Mouse (Mus musculus) adipocyte (in vitro differentiated cells): ENCODE measurements around the gene Gins2.

Experiments used
- DNase-seq: peaks from one replicate; pipeline ENCODE4 v3.0.0-alpha.2; 2016; ENCODE audit warnings: low spot score

Gene Gins2

DNA sequence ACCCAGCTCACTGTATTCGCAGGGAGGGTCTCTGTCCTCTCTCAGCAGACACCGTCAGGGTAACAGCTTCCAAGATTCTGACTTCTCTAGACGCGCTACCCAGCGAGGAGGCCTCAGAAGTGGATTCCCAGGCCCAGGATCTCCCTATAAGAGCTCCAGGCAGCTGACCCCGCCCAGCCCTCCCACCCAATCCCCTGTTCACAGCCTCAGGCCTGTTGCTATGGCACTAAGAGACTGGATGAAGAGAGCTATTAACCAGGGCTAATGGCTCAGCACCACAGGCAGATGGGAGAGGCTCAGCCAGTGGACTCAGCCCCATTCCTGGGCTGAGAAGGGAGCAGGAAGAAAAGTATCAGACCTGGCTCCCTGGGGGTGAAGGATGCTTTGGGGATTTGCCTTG is 13.6 kb upstream of the Gins2 start:
- no peak for DNase-seq

DNA sequence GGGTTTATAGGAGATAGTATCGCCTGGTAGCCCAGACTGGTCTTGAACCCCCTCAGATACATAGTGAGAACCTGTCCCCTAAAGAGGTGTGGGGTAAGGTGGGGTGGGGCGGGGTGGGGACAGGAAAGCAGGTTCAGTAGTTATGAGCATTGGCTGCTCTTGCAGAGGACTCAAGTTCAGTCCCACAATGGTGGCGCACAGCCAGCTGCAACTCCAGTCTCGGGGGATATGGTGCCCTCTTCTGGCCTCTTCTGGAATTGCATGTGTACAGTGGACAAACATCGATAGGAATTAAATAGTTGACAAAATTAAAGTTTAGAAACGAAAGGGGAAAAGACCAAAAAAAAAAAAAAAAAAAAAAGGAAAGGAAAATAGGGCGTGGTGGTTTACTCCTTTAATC is 10.4 kb upstream of the Gins2 start:
- DNase-seq = peak; percentile 75

DNA sequence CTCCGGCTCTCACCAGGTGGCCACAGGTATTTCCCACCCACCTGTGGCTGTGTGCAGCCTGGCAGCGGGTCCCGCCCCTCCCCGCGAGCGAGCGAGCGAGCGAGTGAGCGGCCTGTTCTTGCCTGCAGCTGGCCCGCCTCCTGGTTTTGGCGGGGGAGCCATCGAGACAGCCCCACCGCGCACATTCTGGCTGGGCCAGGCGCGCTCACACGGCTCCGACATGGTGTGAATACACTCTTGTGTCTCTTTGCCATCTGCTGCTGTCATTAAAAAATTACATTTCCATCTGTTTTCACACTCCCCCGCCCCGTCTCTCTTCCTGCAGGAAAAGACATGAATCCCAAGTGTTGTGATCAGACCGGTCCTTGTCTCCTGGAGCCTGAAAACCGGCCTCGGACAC is 9.5 kb upstream of the Gins2 start:
- no peak for DNase-seq

DNA sequence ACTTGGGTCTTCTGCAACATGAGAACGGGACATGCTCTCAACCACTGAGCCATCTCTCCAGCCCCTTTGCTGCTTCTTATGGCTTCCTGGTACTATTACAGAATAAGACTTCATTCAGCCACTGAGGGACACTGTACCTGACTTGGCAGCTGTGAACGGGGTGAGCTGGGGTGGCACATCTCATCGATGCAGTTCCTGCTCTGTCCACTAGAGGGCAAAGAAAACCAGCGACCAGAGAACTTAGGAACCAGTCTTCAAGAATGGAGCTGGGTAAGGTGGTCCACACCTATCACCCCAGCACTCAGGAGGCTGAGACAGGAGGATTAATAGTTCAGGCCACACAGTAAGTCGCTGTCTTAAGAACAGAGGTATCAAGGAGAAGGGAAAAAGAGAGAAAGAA is 6.9 kb upstream of the Gins2 start:
- DNase-seq = peak; percentile 70

DNA sequence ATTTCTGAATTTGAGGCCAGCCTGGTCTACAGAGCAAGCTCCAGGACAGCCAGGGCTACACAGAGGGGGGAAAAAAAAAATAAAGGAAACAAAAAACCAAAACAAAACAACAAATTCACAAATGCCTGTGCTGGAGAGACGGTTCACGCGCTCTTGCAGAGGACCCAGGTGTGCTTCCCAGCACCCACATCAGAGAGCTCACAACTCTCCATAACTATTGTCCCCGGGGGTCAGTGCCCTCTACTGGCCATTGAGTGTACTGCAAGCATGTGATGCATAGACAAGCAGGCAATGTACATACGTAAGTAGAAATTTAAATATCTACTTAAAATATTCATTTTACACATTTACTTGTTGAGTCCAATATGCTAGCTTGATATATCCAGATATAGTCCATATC is 5.5 kb upstream of the Gins2 start:
- DNase-seq = no peak

DNA sequence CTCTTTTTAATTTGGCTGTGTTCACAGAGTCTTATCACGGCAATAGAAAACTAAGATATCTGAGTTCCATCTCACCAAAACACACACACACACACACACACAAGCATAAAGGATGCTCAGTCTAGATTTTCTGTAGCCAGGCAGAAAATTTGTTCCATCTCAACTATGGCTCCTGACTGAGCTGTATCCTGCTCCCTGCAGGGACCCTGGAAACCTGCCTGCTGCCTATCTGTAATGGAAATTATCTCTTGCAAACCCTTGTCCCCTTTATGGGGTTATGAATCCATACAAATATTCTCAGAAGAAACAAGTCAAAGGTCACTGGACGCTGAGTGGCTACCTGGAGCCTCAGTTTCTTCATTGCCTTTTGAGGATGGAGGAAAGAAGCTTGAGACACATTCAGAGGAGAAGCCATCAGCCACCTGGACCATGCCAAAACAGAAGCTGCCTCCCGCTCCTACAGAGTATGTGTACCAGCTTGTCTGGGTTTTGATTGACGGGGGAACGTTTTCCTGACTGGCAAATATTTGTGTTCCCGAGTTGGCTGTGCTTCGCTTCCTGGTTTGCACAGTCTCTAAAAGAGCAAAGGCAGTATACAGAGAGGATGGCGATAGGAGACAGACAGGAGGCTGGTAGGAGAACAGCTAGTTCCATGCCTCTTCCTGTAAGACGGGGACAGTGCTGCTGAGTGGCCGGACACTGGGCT is 2.6 kb upstream of the Gins2 start:
- no peak for DNase-seq

DNA sequence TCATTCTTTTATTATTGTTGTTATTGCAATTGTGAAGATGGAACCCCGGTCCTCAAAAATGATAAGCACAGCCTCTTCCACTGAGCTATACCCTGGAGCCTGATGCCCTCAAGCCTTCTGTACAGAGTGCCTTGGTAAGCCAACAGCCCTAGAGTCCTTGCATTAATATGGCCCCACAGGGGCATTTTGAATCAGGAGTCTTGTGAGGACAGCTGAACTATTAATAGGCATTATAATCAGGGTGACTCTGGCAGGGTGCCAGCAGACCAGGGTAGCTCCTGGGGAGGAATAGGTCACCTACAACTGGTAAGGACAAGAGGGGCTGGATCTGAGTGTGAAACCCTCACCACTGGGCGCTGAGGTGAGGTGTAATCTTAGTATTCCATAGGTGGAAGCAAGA is 817 bp upstream of the Gins2 start:
- peak; percentile 23 for DNase-seq

DNA sequence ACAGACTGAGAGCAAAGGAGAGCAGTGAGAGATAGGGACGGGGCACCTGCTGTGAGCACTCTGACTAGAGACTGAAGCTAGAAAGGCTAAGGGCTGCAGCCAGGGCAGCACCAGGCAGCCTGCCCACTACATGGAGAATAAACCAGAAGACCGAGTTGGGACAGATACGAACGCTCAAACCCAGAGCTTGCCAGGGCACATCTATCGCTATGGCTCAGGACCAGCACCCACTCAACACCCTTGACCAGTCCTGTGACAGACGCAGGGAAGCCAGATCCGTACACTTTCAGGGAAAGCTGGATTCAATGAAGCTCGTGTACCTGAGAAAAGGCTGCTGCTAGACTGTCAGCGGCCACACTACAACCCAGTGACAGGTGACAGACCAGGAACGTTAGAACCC is 3.6 kb downstream of the Gins2 start:
- DNase-seq = no peak

DNA sequence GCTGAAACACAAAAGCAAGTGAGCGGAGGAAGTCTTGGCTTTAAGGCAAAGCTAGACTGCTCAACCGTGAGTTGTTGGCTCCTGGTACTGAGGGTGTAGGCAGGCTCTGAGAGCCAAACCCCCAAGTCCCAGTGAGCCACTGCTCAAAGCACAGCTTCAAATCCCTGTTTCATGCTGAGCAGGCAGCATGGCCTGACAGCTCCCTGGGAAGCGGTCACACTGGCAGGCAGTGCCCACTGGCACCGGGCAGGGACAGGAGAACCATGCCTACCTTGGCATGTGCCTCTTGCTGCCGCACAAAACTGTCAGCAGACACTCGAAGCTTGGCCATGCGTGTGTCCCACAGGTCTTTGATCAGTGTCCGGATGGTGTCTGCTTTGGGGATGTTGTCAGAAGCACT is 7.3 kb downstream of the Gins2 start:
- DNase-seq = no peak

DNA sequence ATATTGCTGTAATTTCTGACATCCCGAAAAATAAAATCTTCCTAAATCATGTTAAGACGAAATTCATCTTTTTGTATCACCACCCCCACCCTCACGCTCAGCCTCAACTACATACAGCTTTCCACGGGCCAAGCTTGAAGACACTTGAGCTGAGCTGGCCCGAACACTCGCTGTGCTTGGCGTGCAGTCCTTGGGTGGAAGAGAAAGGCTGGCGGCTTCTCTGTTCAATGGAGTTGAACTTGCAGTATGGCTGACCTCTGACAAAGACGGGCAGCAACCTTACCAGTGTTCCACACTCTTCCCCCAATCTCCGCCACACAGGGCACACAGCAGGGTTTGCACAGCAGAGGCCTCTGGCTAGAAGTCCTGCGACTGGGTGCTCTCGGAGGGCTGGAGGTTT is 7.8 kb downstream of the Gins2 start:
- DNase-seq = no peak

DNA sequence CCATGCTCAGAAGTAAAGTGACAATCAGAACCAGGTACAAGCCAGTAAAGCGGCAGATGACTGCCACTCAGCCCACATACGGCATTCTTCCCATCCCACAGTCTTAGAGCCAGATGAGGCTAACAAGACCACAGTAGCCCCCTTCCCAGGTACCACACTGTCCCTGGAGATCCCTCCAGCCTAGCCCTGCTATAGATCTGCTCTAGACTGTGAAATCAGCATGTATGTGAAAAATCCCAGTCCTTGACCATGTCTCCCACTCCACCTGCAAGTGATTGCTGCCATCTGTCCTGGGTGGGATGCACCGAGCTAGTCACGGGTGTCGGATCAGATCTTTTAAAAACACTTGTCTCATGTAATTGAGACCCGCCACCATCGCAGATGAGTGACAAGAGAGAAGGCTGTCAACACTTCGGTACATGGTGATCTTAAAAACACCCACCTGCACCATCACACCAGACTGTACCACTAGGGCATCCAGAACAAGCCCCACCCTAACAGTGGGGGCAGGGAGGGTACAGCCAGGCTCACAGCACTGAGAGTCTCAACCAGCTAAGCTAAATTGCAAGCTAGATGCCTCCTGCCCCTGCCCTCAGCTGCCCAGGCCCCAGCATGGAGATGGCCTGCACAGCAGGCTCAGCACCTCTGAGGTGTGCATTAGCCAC is 8.6 kb downstream of the Gins2 start:
- no peak for DNase-seq

DNA sequence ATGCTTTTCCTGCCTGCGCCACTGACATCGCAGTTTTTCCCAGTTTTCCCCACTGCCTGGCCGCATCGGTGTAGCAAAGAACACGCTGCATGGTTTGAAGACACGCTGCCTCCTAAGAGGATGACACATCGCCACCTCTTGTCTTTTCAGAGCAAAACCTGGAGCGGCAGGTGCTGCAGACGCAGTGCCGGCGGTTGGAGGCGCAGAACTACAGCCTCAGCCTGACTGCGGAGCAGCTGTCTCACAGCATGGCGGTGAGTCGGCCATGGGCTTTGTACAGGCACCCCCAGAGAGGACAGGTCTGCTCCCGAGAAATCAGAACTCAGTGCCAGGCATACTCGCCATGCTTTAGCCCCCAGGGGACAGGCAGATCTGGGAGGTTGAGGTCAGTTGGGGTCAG is 11.3 kb downstream of the Gins2 start:
- DNase-seq = no peak

DNA sequence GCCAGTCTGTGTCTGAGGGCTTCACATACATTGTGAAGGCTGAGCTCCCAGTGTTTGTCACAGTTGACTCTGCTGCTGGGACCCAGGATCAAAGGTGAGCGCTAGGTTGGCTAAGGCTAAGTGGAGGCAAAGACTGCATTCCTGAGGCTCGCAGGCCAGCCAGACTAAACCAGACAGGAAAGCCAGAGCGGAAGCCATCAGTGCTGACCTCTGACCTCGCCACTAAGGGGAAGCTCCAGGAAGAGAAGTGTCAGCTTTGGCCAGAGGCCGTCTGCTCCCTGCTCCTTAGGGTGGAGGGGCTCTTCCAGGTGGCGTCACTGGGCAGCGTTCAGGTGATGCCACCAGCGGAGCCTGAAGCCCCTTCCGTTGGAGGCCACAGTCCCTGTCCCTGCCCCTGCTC is 13.3 kb downstream of the Gins2 start:
- DNase-seq = no peak

DNA sequence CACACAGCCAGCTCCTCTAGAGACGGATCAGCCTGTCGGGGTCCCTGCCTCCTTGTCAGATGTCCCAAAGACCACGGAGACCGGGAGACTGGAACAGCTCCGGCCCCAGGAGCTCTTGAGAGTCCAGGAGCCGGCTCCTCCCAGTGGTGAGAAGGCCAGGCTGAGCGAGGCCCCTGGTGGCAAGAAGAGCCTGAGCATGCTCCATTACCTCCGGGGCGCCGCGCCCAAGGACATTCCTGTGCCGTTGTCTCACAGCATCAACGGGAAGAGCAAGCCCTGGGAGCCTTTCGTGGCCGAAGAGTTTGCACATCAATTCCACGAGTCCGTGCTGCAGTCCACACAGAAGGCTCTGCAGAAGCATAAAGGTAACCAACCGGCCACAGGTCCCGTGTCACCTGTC is 14.2 kb downstream of the Gins2 start:
- no peak for DNase-seq

DNA sequence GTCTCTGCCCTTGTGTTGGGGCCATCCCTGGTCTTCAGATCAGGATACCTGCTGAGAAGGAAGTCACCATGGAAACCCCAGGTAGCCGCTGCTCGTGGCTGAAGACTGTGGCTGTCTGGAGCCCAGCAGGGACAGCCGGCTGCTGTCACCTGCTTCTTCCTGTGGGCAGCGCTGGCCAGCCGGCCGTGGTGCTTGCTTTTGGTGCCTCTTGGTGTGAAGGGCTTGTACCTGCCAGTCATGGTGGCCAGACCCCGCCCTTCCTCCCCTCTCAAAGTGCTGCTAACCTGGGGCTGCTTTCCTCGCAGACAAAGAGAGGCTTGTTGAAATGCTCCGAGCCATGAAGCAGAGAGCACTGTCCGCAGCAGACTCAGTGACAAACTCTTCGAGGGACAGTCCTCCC is 15.2 kb downstream of the Gins2 start:
- no peak for DNase-seq

DNA sequence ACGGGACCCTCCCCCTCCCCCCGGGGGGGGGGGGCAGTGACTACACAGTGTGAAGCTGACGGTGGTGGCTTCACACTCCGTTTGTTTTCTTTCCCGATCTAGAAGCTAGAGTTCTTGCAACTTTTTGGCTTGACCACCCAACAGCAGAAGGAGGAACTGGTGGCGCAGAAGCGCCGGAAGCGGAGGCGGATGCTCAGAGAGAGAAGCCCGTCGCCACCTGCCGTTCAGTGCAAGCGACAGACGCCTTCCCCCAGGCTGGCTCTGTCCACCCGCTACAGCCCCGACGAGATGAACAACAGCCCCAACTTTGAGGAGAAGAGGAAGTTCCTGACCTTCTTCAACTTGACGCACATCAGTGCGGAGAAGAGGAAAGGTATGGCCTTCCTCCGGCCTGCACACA is 16.6 kb downstream of the Gins2 start:
- no peak for DNase-seq

DNA sequence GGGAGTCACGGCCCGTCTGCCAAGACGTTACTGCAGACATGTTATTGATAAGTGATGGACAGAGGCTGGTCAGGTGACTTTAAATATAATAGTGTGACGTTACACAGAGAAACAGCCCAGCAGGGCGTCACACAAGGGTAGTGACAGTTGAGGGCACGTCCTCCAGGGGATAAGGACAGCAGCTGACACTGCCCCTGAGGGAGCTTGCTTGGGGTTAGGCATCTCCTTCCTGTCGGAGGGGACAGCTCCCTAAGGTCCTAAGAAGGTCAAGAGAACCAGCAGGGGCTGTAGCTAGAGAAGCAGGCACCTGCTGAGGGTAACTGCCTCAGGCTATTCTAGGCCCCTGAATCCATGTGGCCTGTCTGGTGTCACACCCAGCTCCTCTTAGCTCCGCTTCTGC is 17.5 kb downstream of the Gins2 start:
- DNase-seq = no peak

DNA sequence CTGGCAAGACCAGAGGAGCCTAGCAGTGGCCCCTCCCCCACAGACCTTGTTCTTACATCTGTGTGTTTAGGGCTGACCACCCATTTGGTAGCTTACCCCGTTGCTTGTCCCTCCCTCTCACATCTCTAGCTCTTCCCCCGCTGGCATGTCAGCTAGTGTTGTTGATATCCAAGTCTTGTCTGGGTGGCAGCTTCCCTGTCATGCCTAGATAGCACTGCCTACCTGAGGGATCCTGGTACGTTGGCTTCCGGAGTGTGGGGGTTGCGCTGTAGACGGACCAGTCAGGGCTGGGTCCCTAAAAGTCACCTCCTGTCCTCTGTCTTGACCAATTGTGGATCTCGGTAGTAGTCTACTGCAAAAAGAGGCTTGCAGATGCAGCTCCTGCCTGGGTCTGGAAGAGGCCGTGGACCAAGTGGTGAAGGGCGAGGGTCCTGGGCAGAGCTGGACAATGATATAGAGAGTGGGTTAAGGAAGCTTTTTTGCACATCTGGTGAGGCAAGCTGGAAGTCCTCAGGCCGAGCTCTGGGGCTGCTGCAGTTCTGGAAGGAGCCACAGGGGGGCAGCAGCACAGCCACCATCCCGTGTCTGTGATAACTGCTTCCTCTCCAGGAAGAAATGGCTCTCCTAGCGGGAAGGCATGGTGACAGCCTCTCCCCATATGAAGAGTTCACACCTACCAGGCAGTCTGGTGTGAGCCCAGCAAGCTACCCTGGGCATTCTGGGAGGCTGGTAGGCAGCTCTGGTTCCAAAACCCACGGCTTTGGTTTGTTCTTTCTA is 19.0 kb downstream of the Gins2 start:
- DNase-seq = peak; percentile 65

DNA sequence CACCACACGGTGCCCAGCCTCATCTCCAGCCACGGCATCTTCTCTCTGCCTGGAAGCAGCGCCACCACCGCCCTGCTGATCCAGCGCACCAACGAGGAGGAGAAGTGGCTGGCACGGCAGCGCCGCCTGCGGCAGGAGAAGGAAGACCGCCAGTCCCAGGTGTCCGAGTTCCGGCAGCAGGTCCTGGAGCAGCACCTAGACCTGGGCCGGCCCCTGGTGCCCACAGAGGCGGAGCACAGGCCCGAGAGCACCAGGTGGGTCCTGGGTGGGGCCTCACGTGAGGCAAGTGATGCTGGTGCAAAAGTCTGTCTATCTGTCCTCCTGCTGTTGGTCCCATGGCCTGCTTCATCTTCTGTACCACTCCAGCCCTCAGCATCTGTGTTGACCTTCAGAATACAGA is 20.0 kb downstream of the Gins2 start:
- DNase-seq = no peak

DNA sequence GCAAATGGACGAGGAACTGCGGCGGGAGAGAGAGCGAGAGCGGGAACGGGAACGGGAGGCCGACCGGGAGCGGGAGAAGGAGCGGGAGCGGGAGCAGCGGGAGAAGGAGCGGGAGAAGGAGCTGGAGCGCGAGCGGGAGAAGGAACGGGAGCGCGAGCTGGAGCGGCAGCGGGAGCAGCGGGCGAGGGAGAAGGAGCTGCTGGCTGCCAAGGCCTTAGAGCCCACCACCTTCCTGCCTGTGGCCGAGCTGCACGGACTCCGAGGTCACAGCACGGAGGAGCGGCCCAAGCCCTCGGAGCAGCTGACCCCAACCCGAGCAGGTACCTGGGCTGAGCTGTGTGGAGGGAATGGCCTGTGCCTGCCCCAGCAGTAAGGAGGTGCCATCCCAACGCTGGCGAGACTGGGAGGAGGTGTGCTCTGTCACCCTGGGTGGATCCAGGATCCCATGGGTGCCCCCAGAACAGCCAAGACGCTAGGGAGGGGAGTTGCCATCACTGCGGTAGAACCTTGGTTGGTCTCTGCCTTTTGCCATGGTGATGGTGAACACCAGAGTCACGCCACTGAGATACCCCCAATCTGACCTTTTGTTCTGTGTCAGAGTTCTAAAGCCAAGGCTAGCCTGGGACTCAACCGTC is 20.8 kb downstream of the Gins2 start:
- no peak for DNase-seq

DNA sequence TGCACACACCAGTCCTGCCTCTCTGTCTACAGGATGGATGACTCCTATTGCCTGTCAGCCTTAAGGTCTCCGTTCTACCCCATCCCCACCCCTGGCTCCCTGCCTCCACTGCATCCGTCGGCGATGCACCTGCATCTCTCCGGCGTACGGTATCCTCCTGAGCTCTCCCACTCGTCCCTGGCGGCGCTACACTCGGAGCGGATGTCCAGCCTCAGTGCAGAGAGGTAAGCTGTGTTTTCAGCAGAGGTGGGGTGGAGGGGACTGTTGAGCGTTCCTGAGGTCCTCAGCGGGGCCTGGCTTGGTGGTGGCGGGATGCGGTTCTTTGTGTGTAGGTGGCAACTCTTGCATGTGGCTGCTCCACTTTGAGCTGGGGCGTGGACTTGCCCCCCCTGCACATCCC is 21.4 kb downstream of the Gins2 start:
- DNase-seq = no peak

DNA sequence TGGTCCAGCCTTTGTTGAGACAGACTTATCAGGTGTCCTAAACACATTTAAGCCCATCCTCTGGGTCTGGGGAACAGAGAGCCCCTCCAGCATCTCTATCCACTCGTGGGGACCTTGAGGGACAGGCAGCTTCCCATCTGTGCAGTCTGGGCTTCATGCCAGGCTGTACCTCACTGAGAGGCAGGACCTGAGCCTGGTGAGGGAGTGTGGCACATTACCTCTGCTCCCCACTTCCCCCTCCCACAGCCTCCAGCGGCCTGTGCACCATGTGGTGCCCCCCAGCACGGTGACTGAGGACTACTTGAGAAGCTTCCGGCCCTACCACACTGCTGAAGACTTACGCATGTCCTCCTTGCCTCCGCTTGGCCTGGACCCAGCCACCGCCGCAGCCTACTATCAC is 22.4 kb downstream of the Gins2 start:
- DNase-seq = no peak

DNA sequence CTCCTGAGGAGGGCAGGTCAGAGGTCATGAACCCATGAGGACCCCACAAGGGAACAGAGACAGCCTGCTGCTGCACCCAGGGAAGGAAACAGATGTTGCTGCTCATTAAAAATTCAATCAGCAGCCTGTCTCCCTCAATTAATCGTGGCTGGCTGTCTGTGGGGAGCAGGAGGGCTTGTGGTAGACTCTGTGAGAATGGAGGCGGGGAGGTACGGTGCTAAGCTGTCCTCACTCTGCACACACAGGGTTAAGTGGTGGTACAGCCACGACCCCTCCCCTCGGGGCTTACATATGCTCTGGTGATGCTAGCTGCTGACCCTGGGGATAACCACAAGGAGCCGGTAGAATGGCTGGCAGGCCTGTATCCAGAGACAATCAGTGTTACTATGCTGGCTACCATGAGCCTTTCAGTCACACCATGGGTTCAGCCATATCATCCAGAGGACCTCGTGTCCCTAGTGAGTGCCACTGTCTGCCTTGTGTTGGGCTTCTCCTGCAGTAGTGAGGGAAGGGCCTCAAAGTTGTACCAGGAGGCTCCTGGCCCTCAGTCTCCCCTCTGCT is 23.9 kb downstream of the Gins2 start:
- DNase-seq = no peak
